Mouse (Mus musculus) CH12.LX (cell line): ENCODE data around the gene Rpl36al. TPM values are rescaled to one million over a fixed set of nuclear protein-coding genes. Genes with fewer than 3 reads are reported as not detected.

Experiments used
- DNase-seq: peaks from one replicate; pipeline ENCODE4 v3.0.0-alpha.2; 2013; ENCODE audit errors: extremely low read depth
- H3K27ac ChIP-seq: 2 replicates; pipeline ENCODE4 v1.5.1; 2012; ENCODE audit warnings: low read depth, mild to moderate bottlenecking, control low read depth, moderate library complexity; ENCODE audit not compliant: insufficient read depth
- H3K27me3 ChIP-seq: replicated peaks from 2 replicates; pipeline ENCODE3; 2012; ENCODE audit warnings: inconsistent platforms
- H3K36me3 ChIP-seq, 2 experiments: replicated peaks in 1 of 2; 2 replicates each; pipeline versions ENCODE3 to v1.6.1; 2012; ENCODE audit warnings: inconsistent platforms in 1 of 2, low read length in 1 of 2, mild to moderate bottlenecking in 1 of 2, mixed read lengths in 1 of 2, moderate library complexity in 1 of 2; ENCODE audit not compliant: control insufficient read depth in 1 of 2, insufficient read depth in 1 of 2
- H3K4me1 ChIP-seq, 2 experiments: 2 replicates each; pipeline ENCODE4 v1.6.1; 2012; ENCODE audit warnings: inconsistent platforms in 1 of 2, moderate library complexity in 1 of 2; ENCODE audit not compliant: insufficient read depth in 2 of 2, control insufficient read depth in 1 of 2
- H3K4me2 ChIP-seq: 2 replicates; pipeline ENCODE4 v1.6.1; 2012; ENCODE audit warnings: low read depth, mild to moderate bottlenecking, control low read depth; ENCODE audit not compliant: poor library complexity, insufficient read depth, severe bottlenecking
- H3K4me3 ChIP-seq, 3 experiments: fragments of 150-350 bp in 1 of 3; sonication (generic) in 1 of 3; replicated peaks in 1 of 3; 2 replicates each; pipeline versions ENCODE3 to v1.5.1; 2011 to 2012; ENCODE audit warnings: low read depth in 2 of 3, low read length in 2 of 3, mild to moderate bottlenecking in 2 of 3, moderate library complexity in 2 of 3, control low read depth in 1 of 3, improper control_type of control experiment in 1 of 3, inconsistent platforms in 1 of 3, mixed read lengths in 1 of 3; ENCODE audit not compliant: poor library complexity in 1 of 3
- H3K79me2 ChIP-seq: replicated peaks from 2 replicates; pipeline ENCODE4 v1.6.1; 2012; ENCODE audit warnings: mild to moderate bottlenecking, moderate library complexity; ENCODE audit not compliant: control insufficient read depth, poor library complexity, insufficient read depth, severe bottlenecking; ENCODE audit errors: extremely low read depth
- H3K9ac ChIP-seq: 2 replicates; pipeline ENCODE4 v1.6.1; 2012; ENCODE audit warnings: low read depth, mild to moderate bottlenecking, control low read depth, moderate library complexity; ENCODE audit not compliant: insufficient read depth
- H3K9me3 ChIP-seq: replicated peaks from 2 replicates; pipeline ENCODE3; 2012; ENCODE audit warnings: low read length, inconsistent platforms, mixed read lengths
- BHLHE40 ChIP-seq: IDR thresholded peaks from 2 replicates; pipeline ENCODE4 v1.6.1; 2011; ENCODE audit warnings: mild to moderate bottlenecking, low read depth, low read length, improper control_type of control experiment
- E2F4 ChIP-seq: IDR thresholded peaks from 2 replicates; pipeline ENCODE4 v1.6.1; 2011; ENCODE audit warnings: low read depth, low read length, improper control_type of control experiment; ENCODE audit not compliant: insufficient replicate concordance
- ETS1 ChIP-seq: conservative IDR thresholded peaks from 2 replicates; pipeline ENCODE4 v1.6.1; 2012; ENCODE audit warnings: low read depth, mild to moderate bottlenecking, inconsistent platforms, low read length, improper control_type of control experiment, moderate library complexity
- GABPA ChIP-seq: IDR thresholded peaks from 2 replicates; pipeline ENCODE4 v1.6.1; 2012; ENCODE audit warnings: low read depth, low read length, improper control_type of control experiment, inconsistent platforms; ENCODE audit not compliant: insufficient replicate concordance
- JUND ChIP-seq: conservative IDR thresholded peaks from 2 replicates; pipeline ENCODE4 v1.6.1; 2011; ENCODE audit warnings: low read depth, low read length, improper control_type of control experiment
- KAT2A ChIP-seq: IDR thresholded peaks from 2 replicates; pipeline ENCODE4 v1.6.1; 2012; ENCODE audit warnings: low read length, improper control_type of control experiment, inconsistent platforms; ENCODE audit not compliant: insufficient replicate concordance
- MAFK ChIP-seq: IDR thresholded peaks from 2 replicates; pipeline ENCODE4 v1.6.1; 2011; ENCODE audit warnings: low read length, improper control_type of control experiment; ENCODE audit not compliant: insufficient replicate concordance
- MAX ChIP-seq: IDR thresholded peaks from 2 replicates; pipeline ENCODE4 v1.6.1; 2011; ENCODE audit warnings: low read length, improper control_type of control experiment
- MEF2A ChIP-seq: IDR thresholded peaks from 2 replicates; pipeline ENCODE4 v1.6.1; 2014; ENCODE audit warnings: low read depth, mild to moderate bottlenecking, inconsistent platforms, low read length, improper control_type of control experiment, borderline replicate concordance
- NELFE ChIP-seq: IDR thresholded peaks from 2 replicates; pipeline ENCODE4 v1.6.1; 2011; ENCODE audit warnings: low read depth, low read length, improper control_type of control experiment
- POLR2A ChIP-seq: IDR thresholded peaks from 2 replicates; pipeline ENCODE4 v1.6.1; 2011; ENCODE audit warnings: low read depth, mild to moderate bottlenecking, improper control_type of control experiment, low read length
- POLR2AphosphoS2 ChIP-seq: IDR thresholded peaks from 2 replicates; pipeline ENCODE4 v1.6.1; 2011; ENCODE audit warnings: low read depth, low read length, improper control_type of control experiment
- RAD21 ChIP-seq: IDR thresholded peaks from 2 replicates; pipeline ENCODE4 v1.6.1; 2011; ENCODE audit warnings: low read depth, mild to moderate bottlenecking, low read length, improper control_type of control experiment, moderate library complexity
- RCOR1 ChIP-seq: conservative IDR thresholded peaks from 2 replicates; pipeline ENCODE4 v1.6.1; 2012; ENCODE audit warnings: low read depth, mild to moderate bottlenecking, inconsistent platforms, low read length, improper control_type of control experiment
- SMC3 ChIP-seq: IDR thresholded peaks from 2 replicates; pipeline ENCODE4 v1.6.1; 2011; ENCODE audit warnings: low read depth, low read length, improper control_type of control experiment
- UBTF ChIP-seq: IDR thresholded peaks from 2 replicates; pipeline ENCODE4 v1.6.1; 2012; ENCODE audit warnings: low read depth, mild to moderate bottlenecking, inconsistent platforms, low read length, improper control_type of control experiment, moderate library complexity
- USF1 ChIP-seq: IDR thresholded peaks from 2 replicates; pipeline ENCODE4 v1.6.1; 2014; ENCODE audit warnings: low read depth, mild to moderate bottlenecking, inconsistent platforms, low read length, improper control_type of control experiment
- USF2 ChIP-seq: conservative IDR thresholded peaks from 2 replicates; pipeline ENCODE4 v1.6.1; 2011; ENCODE audit warnings: low read depth, low read length, improper control_type of control experiment
- ZKSCAN1 ChIP-seq: IDR thresholded peaks from 2 replicates; pipeline ENCODE4 v1.6.1; 2012; ENCODE audit warnings: low read depth, inconsistent platforms, low read length, improper control_type of control experiment, borderline replicate concordance
- ZNF384 ChIP-seq: IDR thresholded peaks from 2 replicates; pipeline ENCODE4 v1.6.1; 2012; ENCODE audit warnings: low read depth, low read length, improper control_type of control experiment, inconsistent platforms
- dilution Hi-C: fragments of 300-500 bp; cut with MboI; formaldehyde crosslinking; loops from 2 replicates; pipeline ENCODE4 v1.14.3; 2020; ENCODE audit warnings: low sequenced_read_pairs; ENCODE audit not compliant: extremely low pct_unique_long_range_greater_than_20kb, extremely low pct_ligation_motif_present
- in situ Hi-C: fragments of 300-500 bp; cut with MboI; formaldehyde crosslinking; loops from 3 replicates; pipeline ENCODE4 v1.14.3; 2019; ENCODE audit warnings: low sequenced_read_pairs, low pct_ligation_motif_present, low pct_unique_long_range_greater_than_20kb, mixed read lengths
- polyA plus RNA-seq: library from polyadenylated mRNA; unstranded; fragments of >175 nt; gene quantifications from 2 replicates; pipeline ENCODE4 v1.2.1, GENCODE M21; 2012; ENCODE audit warnings: low read depth; ENCODE audit not compliant: insufficient read length
- total RNA-seq, 2 experiments: library from RNA; depleted of rRNA; stranded (reverse); fragments of 300-350 nt in 1 of 2; fragments of >200 nt in 1 of 2; gene quantifications; 2 replicates each; pipeline ENCODE4 v1.2.3; 2012 to 2014

The Rpl36al gene
- total and polyA plus RNA-seq, 3 experiments: 828 to 1,571 (median 1,263) TPM

GRCm38 (mm10) chr12:69143460-69143859, 40.4 kb downstream of the Rpl36al start:
- Histone ChIP-seq H3K27me3 (no peaks in the 10 kb centered on the region), H3K4me2 (no peak overlapping the region), H3K4me3 (no peak overlapping the region), H3K4me1 (no peaks in the 10 kb centered on the region), H3K36me3 (no peaks in the 10 kb centered on the region), H3K9me3 (no peaks in the 10 kb centered on the region), H3K9ac (no peak overlapping the region)
- DNase-seq: no peak
- in situ Hi-C loops (no loop called here), dilution Hi-C loops (no loop called here)
- TF ChIP-seq POLR2A (no peak), KAT2A (no peak), NELFE (no peak), MEF2A (no peak), JUND (no peak), MAFK (no peak)
- TF ChIP-seq, all 38 proteins: peak for 0
- no peaks in the 10 kb centered on the region for H3K79me2 ChIP-seq
- no peak overlapping the region for H3K27ac ChIP-seq

GRCm38 (mm10) chr12:69139841-69140240, 44.0 kb downstream of the Rpl36al start:
- dilution Hi-C loops: no loop called here
- TF ChIP-seq MAX (no peak), RCOR1 (no peak), ETS1 (no peak), POLR2AphosphoS2 (no peak), BHLHE40 (no peak), MEF2A (no peak)
- Histone ChIP-seq H3K27ac (no peak overlapping the region), H3K36me3 (no peaks in the 10 kb centered on the region), H3K79me2 (no peaks in the 10 kb centered on the region), H3K27me3 (no peaks in the 10 kb centered on the region), H3K4me2 (no peak overlapping the region), H3K4me3 (no peak overlapping the region), H3K4me1 (no peaks in the 10 kb centered on the region), H3K9me3 (no peaks in the 10 kb centered on the region), H3K9ac (no peak overlapping the region)
- DNase-seq: no peak
- in situ Hi-C loops: no loop called here

GRCm38 (mm10) chr12:69139201-69139600, 44.7 kb downstream of the Rpl36al start:
- no peak overlapping the region for H3K9ac ChIP-seq
- no peaks in the 10 kb centered on the region for H3K27me3 ChIP-seq
- no peaks in the 10 kb centered on the region for H3K36me3 ChIP-seq
- no peak for DNase-seq
- H3K4me1 ChIP-seq: no peaks in the 10 kb centered on the region
- H3K27ac ChIP-seq: no peak overlapping the region
- H3K79me2 ChIP-seq: no peaks in the 10 kb centered on the region
- dilution Hi-C loops: no loop called here
- no peak overlapping the region for H3K4me2 ChIP-seq
- H3K9me3 ChIP-seq: no peaks in the 10 kb centered on the region
- TF ChIP-seq MEF2A (no peak), JUND (no peak), USF1 (no peak), RAD21 (no peak), ZNF384 (no peak), MAX (no peak), UBTF (no peak), ZKSCAN1 (no peak), GABPA (no peak), USF2 (no peak), E2F4 (no peak), SMC3 (no peak)
- TF ChIP-seq, all 38 proteins: peak for 0
- H3K4me3 ChIP-seq: no peak overlapping the region
- in situ Hi-C loops: no loop called here
